Mouse (Mus musculus) MEL (cell line): Measurements from ENCODE around the gene Ppp4r2. TPM values are rescaled to one million over a fixed set of nuclear protein-coding genes. Genes with fewer than 3 reads are reported as not detected.

Source experiments
- DNase-seq: peaks from one replicate; pipeline ENCODE4 v3.0.0; 2011; ENCODE audit warnings: low read depth, low spot score
- H3K27ac ChIP-seq: 2 replicates; pipeline ENCODE4 v1.5.1; 2012; ENCODE audit warnings: low read depth, mild to moderate bottlenecking, control low read depth, low read length, moderate library complexity; ENCODE audit not compliant: control insufficient read depth
- H3K27me3 ChIP-seq, 2 experiments: fragments of 150-350 bp in 1 of 2; sonication (generic) in 1 of 2; 2 replicates each; pipeline ENCODE4 v1.6.1; 2012; ENCODE audit warnings: low read length in 2 of 2, mild to moderate bottlenecking in 2 of 2, improper control_type of control experiment in 1 of 2, moderate library complexity in 1 of 2; ENCODE audit not compliant: insufficient read depth in 2 of 2, control insufficient read depth in 1 of 2
- H3K36me3 ChIP-seq, 2 experiments: 2 replicates each; pipeline ENCODE4 v1.6.1; 2012 to 2014; ENCODE audit warnings: low read length in 2 of 2, improper control_type of control experiment in 1 of 2, inconsistent platforms in 1 of 2, mild to moderate bottlenecking in 1 of 2; ENCODE audit not compliant: insufficient read depth in 2 of 2, control insufficient read depth in 1 of 2
- H3K4me1 ChIP-seq, 2 experiments: fragments of 150-350 bp in 1 of 2; sonication (generic) in 1 of 2; 2 replicates each; pipeline ENCODE4 v1.6.1; 2012; ENCODE audit warnings: low read length in 2 of 2, improper control_type of control experiment in 1 of 2, mild to moderate bottlenecking in 1 of 2; ENCODE audit not compliant: insufficient read depth in 2 of 2, control insufficient read depth in 1 of 2
- H3K4me3 ChIP-seq, 2 experiments: fragments of 150-350 bp in 1 of 2; sonication (generic) in 1 of 2; 2 replicates each; pipeline ENCODE4 v1.5.1; 2012; ENCODE audit warnings: low read depth in 2 of 2, low read length in 2 of 2, mild to moderate bottlenecking in 2 of 2, moderate library complexity in 2 of 2, control low read depth in 1 of 2, improper control_type of control experiment in 1 of 2; ENCODE audit not compliant: control insufficient read depth in 1 of 2, insufficient read depth in 1 of 2
- H3K79me2 ChIP-seq: 2 replicates; pipeline ENCODE4 v1.6.1; 2012; ENCODE audit warnings: mild to moderate bottlenecking, low read length, moderate library complexity; ENCODE audit not compliant: control insufficient read depth, poor library complexity, insufficient read depth
- H3K9ac ChIP-seq: 2 replicates; pipeline ENCODE4 v1.6.1; 2012; ENCODE audit warnings: low read depth, mild to moderate bottlenecking, control low read depth, low read length, moderate library complexity; ENCODE audit not compliant: control insufficient read depth, poor library complexity, severe bottlenecking
- H3K9me3 ChIP-seq: fragments of 150-350 bp; sonication (generic); replicated peaks from 2 replicates; pipeline ENCODE4 v1.6.1; 2012; ENCODE audit warnings: mild to moderate bottlenecking, low read length, improper control_type of control experiment, moderate library complexity; ENCODE audit not compliant: insufficient read depth
- BHLHE40 ChIP-seq: IDR thresholded peaks from 2 replicates; pipeline ENCODE4 v1.6.1; 2012; ENCODE audit warnings: low read depth, mild to moderate bottlenecking, inconsistent platforms, low read length, improper control_type of control experiment, borderline replicate concordance
- CHD1 ChIP-seq: IDR thresholded peaks from 2 replicates; pipeline ENCODE4 v1.6.1; 2012; ENCODE audit warnings: low read depth, mild to moderate bottlenecking, inconsistent platforms, low read length, improper control_type of control experiment
- CHD2 ChIP-seq: IDR thresholded peaks from 2 replicates; pipeline ENCODE4 v1.6.1; 2011; ENCODE audit warnings: low read length, improper control_type of control experiment
- CTCF ChIP-seq, 3 experiments: IDR thresholded peaks in 2 of 3; conservative IDR thresholded peaks in 1 of 3; 2 replicates each; pipeline ENCODE4 v1.5.1; 2011 to 2012; ENCODE audit warnings: low read length in 3 of 3, low read depth in 2 of 3, mild to moderate bottlenecking in 2 of 3, improper control_type of control experiment in 1 of 3, inconsistent platforms in 1 of 3, mixed read lengths in 1 of 3, moderate library complexity in 1 of 3; ENCODE audit not compliant: control insufficient read depth in 1 of 3, insufficient read depth in 1 of 3, poor library complexity in 1 of 3, severe bottlenecking in 1 of 3
- E2F4 ChIP-seq: IDR thresholded peaks from 2 replicates; pipeline ENCODE4 v1.6.1; 2011; ENCODE audit warnings: low read depth, low read length, improper control_type of control experiment, borderline replicate concordance
- EP300 ChIP-seq, 2 experiments: IDR thresholded peaks; 2 replicates each; pipeline ENCODE4 v1.6.1; 2011; ENCODE audit warnings: improper control_type of control experiment in 2 of 2, low read length in 2 of 2, low read depth in 1 of 2, mild to moderate bottlenecking in 1 of 2
- ETS1 ChIP-seq: IDR thresholded peaks from 2 replicates; pipeline ENCODE4 v1.6.1; 2012; ENCODE audit warnings: low read depth, mild to moderate bottlenecking, inconsistent platforms, low read length, improper control_type of control experiment, moderate library complexity
- GABPA ChIP-seq: IDR thresholded peaks from 2 replicates; pipeline ENCODE4 v1.6.1; 2012; ENCODE audit warnings: low read depth, mild to moderate bottlenecking, inconsistent platforms, low read length, improper control_type of control experiment, moderate library complexity
- HCFC1 ChIP-seq: IDR thresholded peaks from 2 replicates; pipeline ENCODE4 v1.6.1; 2012; ENCODE audit warnings: low read depth, mild to moderate bottlenecking, inconsistent platforms, low read length, improper control_type of control experiment, moderate library complexity
- JUND ChIP-seq: IDR thresholded peaks from 2 replicates; pipeline ENCODE4 v1.6.1; 2011; ENCODE audit warnings: low read depth, mild to moderate bottlenecking, improper control_type of control experiment, low read length
- KAT2A ChIP-seq: conservative IDR thresholded peaks from 2 replicates; pipeline ENCODE4 v1.6.1; 2012; ENCODE audit warnings: low read depth, low read length, improper control_type of control experiment, inconsistent platforms
- MAFK ChIP-seq: IDR thresholded peaks from 2 replicates; pipeline ENCODE4 v1.6.1; 2011; ENCODE audit warnings: low read depth, mild to moderate bottlenecking, low read length, improper control_type of control experiment, borderline replicate concordance
- MEF2A ChIP-seq: IDR thresholded peaks from 2 replicates; pipeline ENCODE4 v1.6.1; 2014; ENCODE audit warnings: low read depth, mild to moderate bottlenecking, inconsistent platforms, low read length, improper control_type of control experiment; ENCODE audit not compliant: poor library complexity, insufficient replicate concordance, severe bottlenecking; ENCODE audit errors: extremely low read depth
- MYB ChIP-seq: IDR thresholded peaks from 2 replicates; pipeline ENCODE4 v1.6.1; 2011; ENCODE audit warnings: mild to moderate bottlenecking, low read depth, low read length, improper control_type of control experiment
- MYC ChIP-seq: IDR thresholded peaks from 2 replicates; pipeline ENCODE4 v1.6.1; 2011; ENCODE audit warnings: low read depth, mild to moderate bottlenecking, low read length, improper control_type of control experiment, moderate library complexity
- NELFE ChIP-seq: IDR thresholded peaks from 2 replicates; pipeline ENCODE4 v1.6.1; 2011; ENCODE audit warnings: low read depth, low read length, improper control_type of control experiment
- POLR2A ChIP-seq, 2 experiments: IDR thresholded peaks; 2 replicates each; pipeline ENCODE4 v1.6.1; 2011 to 2012; ENCODE audit warnings: low read length in 2 of 2, mild to moderate bottlenecking in 2 of 2, control low read depth in 1 of 2, improper control_type of control experiment in 1 of 2, low read depth in 1 of 2, moderate library complexity in 1 of 2; ENCODE audit not compliant: control insufficient read depth in 1 of 2, insufficient read depth in 1 of 2, poor library complexity in 1 of 2
- POLR2AphosphoS2 ChIP-seq: IDR thresholded peaks from 2 replicates; pipeline ENCODE4 v1.6.1; 2011; ENCODE audit warnings: low read length, improper control_type of control experiment
- RCOR1 ChIP-seq: IDR thresholded peaks from 2 replicates; pipeline ENCODE4 v1.6.1; 2012; ENCODE audit warnings: low read depth, mild to moderate bottlenecking, inconsistent platforms, low read length, improper control_type of control experiment
- TAL1 ChIP-seq: IDR thresholded peaks from 2 replicates; pipeline ENCODE4 v1.6.1; 2012; ENCODE audit warnings: mild to moderate bottlenecking, inconsistent platforms, low read length, moderate library complexity, mixed read lengths
- UBTF ChIP-seq: IDR thresholded peaks from 2 replicates; pipeline ENCODE4 v1.6.1; 2012; ENCODE audit warnings: low read depth, mild to moderate bottlenecking, inconsistent platforms, low read length, improper control_type of control experiment, moderate library complexity, borderline replicate concordance; ENCODE audit not compliant: insufficient read depth
- USF1 ChIP-seq: IDR thresholded peaks from 2 replicates; pipeline ENCODE4 v1.6.1; 2014; ENCODE audit warnings: low read depth, mild to moderate bottlenecking, inconsistent platforms, low read length, improper control_type of control experiment, moderate library complexity
- USF2 ChIP-seq, 2 experiments: IDR thresholded peaks; 2 replicates each; pipeline ENCODE4 v1.6.1; 2011 to 2012; ENCODE audit warnings: improper control_type of control experiment in 2 of 2, low read length in 2 of 2, borderline replicate concordance in 1 of 2, inconsistent platforms in 1 of 2, low read depth in 1 of 2, mild to moderate bottlenecking in 1 of 2; ENCODE audit not compliant: insufficient read depth in 1 of 2
- ZC3H11A ChIP-seq: IDR thresholded peaks from 2 replicates; pipeline ENCODE4 v1.6.1; 2012; ENCODE audit warnings: low read depth, mild to moderate bottlenecking, inconsistent platforms, low read length, improper control_type of control experiment
- ZKSCAN1 ChIP-seq: IDR thresholded peaks from 2 replicates; pipeline ENCODE4 v1.6.1; 2012; ENCODE audit warnings: low read depth, mild to moderate bottlenecking, inconsistent platforms, low read length, improper control_type of control experiment, moderate library complexity
- polyA plus RNA-seq, 2 experiments: library from polyadenylated mRNA; stranded (reverse) in 1 of 2; unstranded in 1 of 2; fragments of >175 nt in 1 of 2; fragments of >200 nt in 1 of 2; gene quantifications; 2 replicates each; pipeline versions ENCODE4 v1.2.1 to v1.2.4; 2012; ENCODE audit warnings: low replicate concordance in 2 of 2, low read depth in 1 of 2; ENCODE audit not compliant: insufficient read length in 2 of 2, insufficient read depth in 1 of 2, missing spikeins in 1 of 2
- total RNA-seq: library from RNA; depleted of rRNA; stranded (reverse); fragments of 300-350 nt; gene quantifications from 2 replicates; pipeline ENCODE4 v1.2.3, GENCODE M21; 2012

Gene Ppp4r2
- total and polyA plus RNA-seq, 3 experiments, result 57.1 to 61.4 TPM; not detected in 1

- TF ChIP-seq MEF2A, result no peak
- TF ChIP-seq TAL1, result no peak
- TF ChIP-seq JUND, result no peak
- TF ChIP-seq KAT2A, result no peak
- TF ChIP-seq E2F4, result no peak
- no peak for TF ChIP-seq CTCF (IDR thresholded peaks at IDR 0.05 in 2 of 3, conservative IDR thresholded peaks at IDR 0.05 in 1 of 3; ENCODE audit: control insufficient read depth in 1 of 3, insufficient read depth in 1 of 3, low read depth in 2 of 3, low read length in 3 of 3, poor library complexity in 1 of 3, severe bottlenecking in 1 of 3)
- no peak for TF ChIP-seq MAFK
- no peak for TF ChIP-seq BHLHE40
- no peak for TF ChIP-seq MYB
- no peak for TF ChIP-seq EP300 (IDR thresholded peaks at IDR 0.05; ENCODE audit: low read depth in 1 of 2, low read length in 2 of 2)
- no peak for TF ChIP-seq HCFC1
- TF ChIP-seq ZC3H11A, result no peak
- no peak for TF ChIP-seq GABPA
- TF ChIP-seq NELFE, result no peak
- TF ChIP-seq MYC, result no peak
- no peak for TF ChIP-seq USF1
- no peak for TF ChIP-seq CHD2
- TF ChIP-seq ZKSCAN1, result no peak
- Histone ChIP-seq H3K27me3 (no peaks in the 10 kb centered on the region), H3K9me3 (no peaks in the 10 kb centered on the region), H3K4me3 (no peak overlapping the region), H3K4me1 (peaks cover 0 to under 1% of the 10 kb centered on the region in 2 experiments; a peak in 1 of 4 replicates), H3K79me2 (no peaks in the 10 kb centered on the region), H3K9ac (no peak overlapping the region), H3K27ac (no peak overlapping the region), H3K36me3 (peaks cover 0 to 1% of the 10 kb centered on the region in 2 experiments; a peak in 1 of 4 replicates)
- no peak for DNase-seq
Measured at GRCm38 (mm10) chr6:100826046-100826445, 7.4 kb upstream of the Ppp4r2 start.

- H3K79me2 ChIP-seq, result no peaks in the 10 kb centered on the region; the same call in 1 of the 2 replicates
- H3K36me3 ChIP-seq, result peaks cover 0 to 6% of the 10 kb centered on the region in 2 experiments; a peak in 2 of 4 replicates
- peaks cover 0 to 14% of the 10 kb centered on the region in 2 experiments; a peak in 1 of 4 replicates for H3K4me1 ChIP-seq
- TF ChIP-seq UBTF, result no peak
- TF ChIP-seq CHD1, result no peak
- no peak for TF ChIP-seq MAFK
- TF ChIP-seq RCOR1, result no peak
- no peak for TF ChIP-seq POLR2AphosphoS2
- no peak for TF ChIP-seq POLR2A (IDR thresholded peaks at IDR 0.05; ENCODE audit: control insufficient read depth in 1 of 2, insufficient read depth in 1 of 2, low read depth in 1 of 2, low read length in 2 of 2, poor library complexity in 1 of 2)
- TF ChIP-seq ETS1, result no peak
- no peak for TF ChIP-seq USF2 (IDR thresholded peaks at IDR 0.05; ENCODE audit: borderline replicate concordance in 1 of 2, insufficient read depth in 1 of 2, low read depth in 1 of 2, low read length in 2 of 2)
- TF ChIP-seq, all 39 proteins: peak for 0
- DNase-seq, result no peak
- Histone ChIP-seq H3K9me3 (no peaks in the 10 kb centered on the region), H3K4me3 (no peak overlapping the region), H3K27me3 (no peaks in the 10 kb centered on the region), H3K9ac (no peak overlapping the region), H3K27ac (no peak overlapping the region)
Measured at GRCm38 (mm10) chr6:100828565-100828964, 4.9 kb upstream of the Ppp4r2 start.
